Mouse (Mus musculus) spleen, embryonic (tissue): ENCODE measurements at regions not wholly inside any gene's neighbourhood (a gene's known extent, or its start where the extent isn't known, plus 50 kb on each side); places are given as distances from the start of the nearest gene placed in this dataset.

Source experiments
- CTCF ChIA-PET: fragments of 350-600 bp; sonication (Branson Sonifier 250); formaldehyde crosslinking; loops from one replicate; lab custom pipeline; 2022; lab: Charles Lee

GRCm38 (mm10) chr1:167905424-167905823, 216.4 kb downstream of the Lmx1a start:
- CTCF ChIA-PET, result no interaction called here

DNA sequence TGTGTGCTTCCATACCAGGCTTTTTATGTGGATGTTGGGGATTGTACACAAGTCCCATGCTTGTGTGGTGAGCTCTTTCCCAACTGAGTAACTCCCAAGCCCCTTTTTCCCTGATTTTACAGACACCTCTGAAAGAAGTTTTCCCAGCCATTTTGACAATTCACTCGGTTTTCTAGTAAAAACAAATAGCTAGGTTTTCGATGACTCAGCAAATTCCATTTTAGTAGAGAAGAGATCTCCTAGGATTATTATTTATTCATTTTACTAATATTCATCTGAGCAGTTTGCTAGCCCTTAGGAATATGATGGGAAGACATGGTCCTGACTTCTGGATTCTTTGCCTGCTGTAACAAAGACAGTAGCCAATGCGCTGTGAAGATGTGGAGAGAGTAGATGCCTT, 223.0 kb downstream of the Lmx1a start:
- CTCF ChIA-PET, result no interaction called here

GRCm38 (mm10) chr1:167914982-167915561, 226.0 kb downstream of the Lmx1a start:
- CTCF ChIA-PET, result no interaction called here

DNA sequence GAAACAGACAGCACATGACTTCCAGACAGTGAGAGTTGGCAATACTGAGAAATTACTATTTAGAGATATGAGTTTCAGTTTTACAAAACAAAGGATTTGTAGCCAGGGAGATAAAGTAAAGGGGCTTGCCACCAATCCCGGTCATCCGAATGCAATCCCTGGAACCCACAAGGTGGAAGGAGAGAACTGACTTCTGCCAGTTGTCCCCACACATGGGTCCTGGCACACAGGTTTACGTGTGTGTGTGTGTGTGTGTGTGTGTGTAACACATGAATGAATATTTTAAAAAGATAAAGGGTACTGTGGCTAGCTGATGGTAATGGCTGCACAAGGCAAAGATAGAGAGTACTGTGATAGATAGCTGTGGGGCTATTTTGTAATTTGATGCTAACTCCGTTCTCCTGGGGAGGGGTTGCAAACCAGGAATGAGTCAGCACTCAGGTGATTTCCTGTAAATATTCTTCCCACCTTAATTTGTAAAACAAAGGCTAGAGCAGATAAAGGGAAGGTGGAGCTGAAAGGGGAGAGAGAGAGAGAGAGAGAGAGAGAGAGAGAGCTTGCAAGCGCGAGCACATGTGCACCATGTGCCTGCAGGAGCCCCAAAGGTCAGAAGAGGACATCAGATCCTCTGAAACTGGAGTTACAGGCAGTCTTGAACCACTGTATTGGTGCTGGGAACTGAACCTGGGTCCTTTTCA, 226.7 kb downstream of the Lmx1a start:
- CTCF ChIA-PET, result no interaction called here

GRCm38 (mm10) chr1:167922917-167923316, 233.9 kb downstream of the Lmx1a start:
- CTCF ChIA-PET, result no interaction called here

DNA sequence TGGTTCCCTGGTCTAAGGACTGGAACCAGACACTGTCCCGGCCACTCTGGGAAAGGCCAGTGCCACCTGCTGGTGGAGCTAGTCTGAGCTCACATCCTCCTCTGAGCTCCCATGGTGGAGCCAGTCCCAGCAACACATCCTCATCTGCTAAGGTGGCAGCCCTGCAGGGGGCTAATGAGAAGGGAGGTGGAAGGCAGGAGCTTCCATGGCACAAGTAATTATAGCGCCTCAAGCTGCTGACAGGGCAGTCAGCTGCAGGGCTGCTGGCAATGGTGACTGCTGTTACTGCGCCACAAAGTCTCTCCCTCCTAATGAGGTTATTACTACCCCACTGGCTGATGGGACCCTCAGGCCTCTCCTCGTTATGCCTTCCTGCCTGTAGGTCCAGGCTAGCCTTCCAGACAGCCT, 239.0 kb downstream of the Lmx1a start:
- CTCF ChIA-PET, result no interaction called here

GRCm38 (mm10) chr1:167929729-167930341, 240.8 kb downstream of the Lmx1a start:
- CTCF ChIA-PET, result interaction anchor here (0.6 kb wide), 1 partner anchor 209 kb away, joined by 3 read pairs; no protein-coding TSS in a partner anchor

- CTCF ChIA-PET, result interaction anchor here (0.6 kb wide), 1 partner anchor 64 kb away, joined by 3 read pairs; no protein-coding TSS in a partner anchor
These were observed 243.1 kb downstream of the Lmx1a start for GRCm38 (mm10) chr1:167932088-167932487.

GRCm38 (mm10) chr1:167936726-167937125, 247.7 kb downstream of the Lmx1a start:
- CTCF ChIA-PET, result no interaction called here

DNA sequence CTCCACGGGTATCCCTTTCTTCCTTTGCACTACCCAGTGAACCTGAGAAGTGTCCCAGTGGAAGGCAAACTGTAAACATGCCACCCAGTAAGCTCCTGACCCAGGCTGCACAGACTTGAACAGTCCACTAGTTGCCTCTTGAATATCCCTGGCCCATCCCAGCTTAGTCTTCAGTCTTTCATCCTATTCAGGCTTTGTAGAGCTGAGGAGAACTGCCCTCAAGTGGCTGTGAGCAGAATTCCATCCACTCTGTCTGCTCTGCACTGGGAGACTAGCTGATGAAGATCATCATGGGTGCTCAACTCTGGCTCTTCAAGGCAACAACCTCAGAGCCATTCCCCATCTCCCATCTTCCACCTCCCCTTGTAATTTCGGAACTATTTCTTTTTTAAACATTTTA, 249.1 kb downstream of the Lmx1a start:
- CTCF ChIA-PET, result no interaction called here

- CTCF ChIA-PET, result no interaction called here
These were observed 253.0 kb downstream of the Lmx1a start for GRCm38 (mm10) chr1:167942037-167942470.

DNA sequence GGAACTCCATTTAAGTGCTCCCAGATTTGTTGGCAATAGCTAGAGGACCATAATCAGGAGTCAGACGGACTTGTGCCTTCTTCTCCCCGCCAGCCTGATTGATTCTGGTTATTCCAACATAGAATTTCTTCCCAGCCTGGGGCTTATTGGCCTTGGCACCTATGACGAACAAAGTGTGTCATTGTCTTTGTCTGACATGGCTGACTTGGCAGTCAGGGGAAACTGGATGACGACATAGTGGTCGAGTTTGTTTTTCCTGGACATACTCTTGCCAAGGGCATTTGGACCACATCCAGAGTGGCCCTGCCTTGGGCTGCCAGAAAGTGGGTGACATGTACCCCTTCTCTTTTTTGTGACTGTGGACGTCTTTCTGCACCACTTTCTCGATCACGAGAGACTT, 254.1 kb downstream of the Lmx1a start:
- CTCF ChIA-PET, result no interaction called here

DNA sequence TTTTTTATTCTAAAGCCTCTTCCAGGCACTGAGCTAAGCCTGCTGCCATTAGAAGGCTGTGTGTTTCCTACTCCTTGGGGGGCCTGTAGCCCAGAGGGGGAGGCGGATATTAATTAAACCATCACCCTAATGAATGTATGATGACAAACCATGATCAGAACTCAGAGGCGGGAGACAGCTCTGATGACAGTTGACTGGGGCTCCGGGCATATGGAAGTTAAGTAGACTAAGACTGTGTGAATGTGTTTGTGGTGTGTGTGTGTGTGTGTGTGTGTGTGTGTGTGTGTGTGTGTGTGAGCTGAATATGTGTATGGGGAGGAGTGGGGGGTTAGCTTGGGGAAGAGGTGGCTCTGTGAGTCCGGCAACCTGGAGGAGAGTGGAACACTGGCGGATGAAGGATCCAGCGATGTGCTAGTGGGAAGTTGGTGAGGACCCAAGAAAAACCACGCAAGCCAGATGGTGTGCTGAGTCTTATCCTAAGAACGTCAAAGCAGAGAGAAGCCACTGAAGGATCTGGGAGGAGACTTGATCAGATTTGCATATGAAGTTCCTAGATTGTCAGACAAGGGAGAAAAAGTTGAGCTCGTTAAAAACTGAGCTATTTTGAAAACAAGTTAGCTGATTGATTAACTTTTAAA, 256.7 kb downstream of the Lmx1a start:
- CTCF ChIA-PET, result no interaction called here

GRCm38 (mm10) chr1:167947866-167948265, 258.8 kb downstream of the Lmx1a start:
- CTCF ChIA-PET, result no interaction called here

- CTCF ChIA-PET, result no interaction called here
These were observed 262.7 kb downstream of the Lmx1a start for GRCm38 (mm10) chr1:167951717-167952116.

- CTCF ChIA-PET, result no interaction called here
These were observed 269.5 kb downstream of the Lmx1a start for GRCm38 (mm10) chr1:167958531-167958930.

DNA sequence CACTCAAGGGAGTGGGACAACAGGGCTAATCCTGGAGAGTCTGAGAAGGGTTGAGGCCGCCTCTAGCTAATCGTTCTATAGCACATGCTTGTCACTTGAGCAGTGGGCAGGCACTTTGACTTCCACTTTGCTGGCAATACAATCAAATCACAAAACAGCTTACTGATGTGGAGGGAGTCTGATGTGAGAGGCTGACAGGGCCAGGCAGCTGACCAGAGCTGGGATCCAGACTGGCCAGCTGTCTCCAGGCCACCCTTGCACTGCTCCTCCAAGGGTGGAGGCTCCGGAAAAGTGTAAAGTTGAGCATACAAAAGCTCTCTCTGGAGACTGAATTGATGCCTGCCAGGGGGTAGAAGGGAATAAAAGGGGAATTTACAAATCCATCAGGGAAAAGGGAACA, 280.5 kb downstream of the Lmx1a start:
- CTCF ChIA-PET, result no interaction called here

- CTCF ChIA-PET, result no interaction called here
These were observed 280.9 kb downstream of the Lmx1a start for GRCm38 (mm10) chr1:167969985-167970384.

DNA sequence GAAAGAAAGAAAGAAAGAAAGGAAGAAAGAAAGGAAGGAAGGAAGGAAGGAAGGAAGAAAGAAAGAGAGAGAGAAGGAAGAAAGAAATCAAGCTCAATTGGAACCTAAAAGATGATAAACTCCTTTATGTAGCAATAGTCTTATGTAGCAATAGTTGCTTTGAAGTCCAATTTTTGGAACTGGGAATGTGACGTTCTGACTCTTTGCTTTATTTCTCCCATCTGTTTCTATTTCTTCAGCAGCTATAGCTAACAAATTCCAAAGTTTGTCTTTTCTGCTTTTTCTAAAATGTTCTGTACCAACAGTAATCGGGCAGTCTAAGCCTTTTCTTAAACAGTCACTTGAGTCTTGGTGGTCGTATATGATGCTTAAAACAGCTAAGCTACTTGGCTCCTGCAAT, 287.7 kb downstream of the Lmx1a start:
- CTCF ChIA-PET, result no interaction called here

DNA sequence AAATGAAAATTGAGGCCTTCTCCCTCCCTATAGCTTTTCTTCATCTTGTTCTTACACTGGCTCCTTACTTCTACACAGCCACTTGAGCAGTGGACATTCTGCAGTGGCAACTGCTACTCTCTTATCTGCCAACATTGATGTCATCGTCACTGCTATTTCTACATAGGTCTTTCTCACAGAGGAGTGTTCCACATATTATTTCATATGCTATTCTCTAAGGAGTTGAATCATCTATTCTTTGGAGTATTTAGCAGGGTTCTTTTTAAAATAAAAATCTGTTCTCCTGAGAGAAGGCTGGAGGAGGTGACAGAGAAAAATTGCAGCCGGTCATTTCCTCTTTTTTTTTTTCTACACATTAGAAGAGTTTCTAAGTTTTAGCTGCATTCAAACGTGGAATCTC, 290.1 kb downstream of the Lmx1a start:
- CTCF ChIA-PET, result interaction anchor here (0.7 kb wide), 1 partner anchor 34 kb away, joined by 5 read pairs; no protein-coding TSS in a partner anchor

DNA sequence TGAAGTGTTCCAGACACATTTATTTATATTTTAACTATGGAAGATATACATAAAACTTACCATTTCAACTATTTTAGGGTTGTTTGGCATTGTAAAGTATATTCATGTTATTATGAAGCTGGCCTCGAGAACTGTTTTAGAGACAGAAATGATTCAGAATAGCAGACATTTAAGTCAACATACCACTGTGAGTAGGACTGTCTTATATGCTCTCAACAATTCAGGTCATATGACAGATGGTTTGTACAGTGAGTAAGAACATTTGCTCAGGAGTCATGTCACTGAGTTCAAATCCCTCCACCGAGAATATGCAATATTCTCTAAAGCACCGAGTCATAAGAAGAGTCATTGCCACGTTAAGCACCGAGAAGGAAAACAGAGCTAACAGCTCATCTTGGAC, 290.6 kb downstream of the Lmx1a start:
- CTCF ChIA-PET, result interaction anchor here (0.7 kb wide), 1 partner anchor 33 kb away, joined by 5 read pairs; no protein-coding TSS in a partner anchor

DNA sequence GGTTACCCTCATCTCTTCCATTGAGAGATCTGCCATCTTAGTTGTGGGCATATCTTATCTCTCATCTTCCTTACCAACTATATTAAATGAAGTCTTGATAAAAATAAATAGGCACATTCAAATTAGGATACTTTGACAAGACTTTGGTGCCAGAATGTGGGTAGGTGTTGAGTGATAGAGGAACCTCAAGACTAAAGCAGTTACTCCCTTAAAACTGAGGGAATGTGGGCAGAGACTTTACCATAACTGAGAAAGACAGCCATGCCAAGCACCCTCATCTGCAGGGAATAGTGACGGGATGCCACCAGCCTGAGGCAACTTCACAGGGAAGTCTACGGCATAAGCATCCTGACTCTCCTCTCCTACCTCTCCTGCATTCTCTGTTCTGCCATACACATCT, 292.3 kb downstream of the Lmx1a start:
- CTCF ChIA-PET, result no interaction called here
